Mouse (Mus musculus) E14TG2a.4 (cell line): ENCODE data around the gene Hist2h2aa1.

Source experiments
- CTCF ChIP-seq: conservative IDR thresholded peaks from 2 replicates; pipeline ENCODE4 v1.5.1; 2014; ENCODE audit warnings: low read length
- NANOG ChIP-seq: IDR thresholded peaks from 2 replicates; pipeline ENCODE4 v1.6.1; 2014; ENCODE audit warnings: borderline replicate concordance, low read length, mixed read lengths
- POU5F1 ChIP-seq: IDR thresholded peaks from 2 replicates; pipeline ENCODE4 v1.6.1; 2014; ENCODE audit warnings: low read length, borderline replicate concordance

DNA sequence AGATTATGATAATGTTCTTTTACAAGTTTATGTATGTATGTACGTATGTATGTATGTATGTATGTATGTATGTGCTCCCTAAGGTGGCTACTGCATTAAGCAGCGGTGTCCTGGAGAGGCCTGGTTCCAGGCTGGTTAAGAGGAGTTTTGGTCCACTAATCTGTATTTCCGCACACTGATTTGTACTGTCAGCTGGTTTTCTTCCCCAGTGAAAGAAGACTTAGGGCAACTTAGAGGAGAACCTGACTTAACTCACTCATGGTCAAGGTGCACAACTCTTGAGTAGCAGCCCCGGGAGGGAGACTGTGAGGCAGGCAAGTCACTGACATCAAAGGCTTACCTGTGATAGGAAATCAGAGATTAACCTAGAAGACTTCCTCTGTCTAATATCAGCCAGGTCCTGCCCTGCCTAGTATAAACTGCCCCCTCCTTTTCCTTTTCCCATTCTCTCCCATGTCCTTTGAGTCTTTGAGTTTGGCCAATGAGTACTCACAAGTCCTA is 8.4 kb upstream of the Hist2h2aa1 start:
- no peak for TF ChIP-seq CTCF
- TF ChIP-seq NANOG: no peak
- TF ChIP-seq POU5F1: no peak
